Mouse (Mus musculus) spleen, adult 12 weeks (tissue): Measurements from ENCODE around the gene Bach2.

Source experiments
- DNase-seq: peaks from one replicate; pipeline ENCODE4 v3.0.0; 2022; ENCODE audit warnings: low spot score

Bach2 gene

DNA sequence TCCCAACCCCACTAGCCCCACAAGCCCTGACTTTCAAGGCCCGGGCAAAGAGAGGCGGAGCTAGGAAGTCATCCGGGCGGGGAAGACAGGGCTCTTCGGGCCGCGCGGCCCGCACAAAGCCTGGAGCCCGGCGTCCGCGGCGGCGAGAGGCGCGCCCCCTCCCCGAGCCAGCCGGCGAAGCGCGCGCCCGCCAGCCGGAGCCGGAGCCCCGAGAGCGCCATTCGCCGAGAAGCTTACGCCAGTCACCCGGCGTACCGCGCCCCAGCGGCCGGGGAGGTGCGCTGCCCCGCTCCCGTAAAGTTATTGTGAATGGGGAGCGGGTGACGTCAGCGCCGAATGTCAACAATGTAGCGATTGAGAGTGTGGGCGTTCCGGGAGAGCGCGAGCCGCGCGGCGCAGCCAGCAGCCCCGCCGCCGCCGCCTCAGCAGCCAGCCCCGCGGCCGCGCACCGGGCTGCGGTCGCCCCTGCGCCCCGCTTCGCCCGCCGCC lies at the start of gene Bach2:
Bach2 (plus strand) TSS at position 439 of the 489 bp plus-strand sequence.
- DNase-seq, result peak; percentile 73

DNA sequence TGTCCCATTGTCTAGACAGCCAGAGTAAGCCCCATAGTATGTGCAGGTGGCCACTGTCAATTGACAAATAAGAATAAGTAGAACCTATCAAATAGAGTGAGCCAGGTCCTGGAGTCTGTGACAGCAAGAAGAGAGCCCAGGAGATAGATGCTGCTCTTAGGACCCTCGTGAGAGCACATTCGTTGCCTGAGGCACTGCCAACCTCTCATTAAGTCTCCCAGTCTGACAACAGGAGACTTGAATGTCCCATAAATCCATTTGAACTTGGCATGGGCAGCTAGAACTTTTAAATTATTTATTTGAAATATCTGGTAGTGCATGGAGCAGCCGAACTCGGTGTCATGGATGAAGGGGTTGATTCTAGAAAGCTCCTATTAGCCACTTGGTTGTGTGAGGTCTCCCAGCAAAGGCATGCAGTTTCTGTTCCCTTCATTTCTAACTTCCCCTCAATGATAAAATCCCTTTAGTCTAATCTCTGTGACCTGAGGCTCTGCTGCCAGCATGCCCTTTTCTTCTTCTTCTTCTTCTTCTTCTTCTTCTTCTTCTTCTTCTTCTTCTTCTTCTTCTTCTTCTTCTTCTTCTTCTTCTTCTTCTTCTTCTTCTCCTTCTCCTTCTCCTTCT lies 49.1 kb upstream of the Bach2 start:
- DNase-seq, result no peak

DNA sequence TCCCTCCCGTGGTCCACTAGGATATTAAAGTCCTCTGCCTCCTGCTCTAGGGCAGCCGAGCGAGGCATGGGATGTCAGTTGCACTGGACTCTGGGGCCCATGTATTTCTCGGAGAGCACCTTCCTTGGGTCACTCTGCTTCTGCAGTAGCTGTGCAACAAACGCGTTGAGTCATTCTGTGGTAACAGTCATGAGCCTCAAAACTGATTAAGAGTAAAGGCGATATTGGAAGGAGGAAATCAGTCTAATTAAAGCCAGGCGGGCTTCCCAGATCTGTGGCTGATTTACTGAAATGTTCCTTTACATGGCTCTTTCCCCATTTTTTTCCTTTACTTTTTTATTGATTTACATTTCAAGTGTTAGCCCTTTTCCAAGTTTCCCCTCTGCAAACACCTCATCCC lies 48.1 kb upstream of the Bach2 start:
- DNase-seq, result no peak

DNA sequence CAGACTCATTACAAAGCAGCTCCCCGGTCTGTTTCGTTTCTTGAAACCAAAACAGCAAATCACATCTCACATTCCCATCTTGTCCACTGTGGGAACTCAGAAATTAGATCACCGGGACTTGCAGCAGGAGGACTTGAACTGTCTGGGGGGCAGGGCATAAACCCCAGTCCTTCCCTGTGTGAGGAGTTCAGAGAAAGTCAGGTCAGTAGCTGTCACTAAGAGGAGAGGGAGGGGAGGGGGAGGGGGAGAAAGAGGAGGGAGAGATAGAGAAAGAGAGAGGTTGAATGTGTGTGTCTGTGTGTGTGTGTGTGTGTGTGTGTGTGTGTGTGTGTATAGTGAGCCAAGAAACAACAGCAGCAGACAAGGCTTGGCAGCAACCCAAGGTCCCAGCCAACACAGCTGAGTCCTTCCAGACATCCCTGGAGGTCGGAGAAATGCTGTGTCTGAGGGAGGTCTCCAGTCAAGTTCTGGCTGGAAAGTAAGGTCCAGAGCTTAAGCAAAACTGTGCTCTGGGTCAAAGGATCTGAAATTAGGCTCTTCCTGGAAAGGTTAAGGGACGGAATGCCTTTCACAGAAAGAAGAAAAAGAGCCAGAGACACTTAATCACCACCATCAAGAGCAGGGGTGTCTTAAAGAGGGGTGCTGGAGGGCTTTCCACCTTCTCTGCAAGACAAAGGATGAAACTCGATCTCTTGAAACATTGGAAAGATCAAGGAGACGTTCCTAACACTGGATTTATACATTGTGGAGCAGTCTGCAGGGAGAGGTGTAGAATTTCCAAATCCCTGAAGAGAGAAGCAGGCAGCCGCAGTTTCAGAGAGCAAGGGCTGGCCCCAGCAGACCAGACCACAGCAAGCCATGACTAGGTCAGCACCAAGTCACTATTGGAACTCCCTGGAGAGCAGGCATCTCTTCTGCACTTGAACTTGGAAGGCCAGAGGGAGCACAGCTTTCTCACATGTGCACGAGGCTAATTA lies 42.4 kb upstream of the Bach2 start:
- no peak for DNase-seq

DNA sequence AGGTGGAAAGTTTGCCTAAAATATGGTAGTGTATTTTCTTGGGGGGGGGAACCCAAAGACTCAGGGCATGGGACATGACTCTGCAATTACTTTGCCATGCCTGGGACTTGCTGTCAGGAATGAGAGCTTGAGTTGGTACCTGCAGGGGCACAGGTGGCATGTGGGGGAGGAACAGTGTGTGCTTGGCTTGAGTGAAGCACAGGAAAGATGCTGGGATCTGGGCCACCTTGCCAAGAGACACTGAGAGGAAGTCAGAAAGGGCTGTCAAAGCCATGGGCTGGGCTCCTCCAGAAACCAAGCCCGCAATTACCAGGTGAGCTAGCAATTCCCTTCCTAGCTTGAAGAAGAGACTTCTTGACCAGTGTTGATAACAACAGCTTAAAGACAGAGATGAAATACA lies 40.6 kb upstream of the Bach2 start:
- no peak for DNase-seq

DNA sequence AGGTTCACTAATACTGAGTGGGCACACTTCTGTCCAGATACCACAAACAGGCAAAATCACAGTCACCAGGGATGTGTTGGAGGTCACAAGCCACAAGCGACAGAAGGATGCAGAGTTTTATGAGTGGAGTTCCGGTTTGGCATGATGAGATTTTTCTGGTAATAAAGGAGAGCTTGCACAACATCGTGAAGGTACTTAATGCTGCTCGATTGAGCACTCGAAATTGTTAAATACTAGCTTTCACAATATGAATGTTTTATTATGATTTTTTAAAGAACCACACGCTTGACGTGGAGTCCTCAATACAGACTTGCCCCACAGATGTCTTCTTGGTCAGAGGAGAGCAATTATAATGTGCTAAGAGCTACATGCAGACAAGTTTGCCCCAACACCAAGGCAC lies 40.0 kb upstream of the Bach2 start:
- no peak for DNase-seq

DNA sequence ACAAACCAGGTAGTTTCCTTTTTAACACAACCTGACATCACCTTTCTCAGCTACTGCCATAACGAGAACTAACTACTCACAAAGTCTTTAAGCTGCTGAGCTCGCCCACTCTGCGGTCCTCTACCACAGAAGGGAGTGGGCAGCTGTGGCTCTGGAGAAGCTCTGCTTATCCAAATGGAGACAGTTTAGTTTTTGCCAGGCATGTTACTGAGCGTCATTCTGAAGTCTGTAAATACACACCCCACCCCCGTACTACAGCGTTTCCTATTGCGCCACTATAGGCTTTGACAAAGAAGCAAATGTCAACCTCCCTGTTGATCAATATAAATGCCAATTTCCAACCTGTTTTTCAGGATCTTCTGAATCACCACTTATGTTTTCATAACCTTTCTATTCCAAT lies 39.4 kb upstream of the Bach2 start:
- DNase-seq, result no peak

DNA sequence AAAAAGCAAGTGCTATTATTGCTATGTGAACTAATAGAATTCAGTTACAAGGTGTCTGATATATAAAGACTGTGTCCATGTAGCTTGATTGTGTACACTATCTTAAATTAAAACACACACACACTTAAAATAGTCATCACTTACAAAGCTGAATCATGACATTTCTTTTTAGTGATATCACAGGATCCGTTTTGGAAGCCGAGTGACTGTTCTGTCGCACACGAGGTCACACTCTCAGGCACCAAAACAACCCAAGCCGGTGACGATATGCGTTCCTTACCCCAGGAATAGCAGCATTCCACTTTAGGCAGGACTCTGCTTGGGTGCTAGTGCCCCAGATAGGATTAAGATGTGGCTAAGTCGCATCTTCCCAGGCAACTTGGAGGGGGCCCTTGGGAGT lies 37.5 kb upstream of the Bach2 start:
- DNase-seq, result no peak

DNA sequence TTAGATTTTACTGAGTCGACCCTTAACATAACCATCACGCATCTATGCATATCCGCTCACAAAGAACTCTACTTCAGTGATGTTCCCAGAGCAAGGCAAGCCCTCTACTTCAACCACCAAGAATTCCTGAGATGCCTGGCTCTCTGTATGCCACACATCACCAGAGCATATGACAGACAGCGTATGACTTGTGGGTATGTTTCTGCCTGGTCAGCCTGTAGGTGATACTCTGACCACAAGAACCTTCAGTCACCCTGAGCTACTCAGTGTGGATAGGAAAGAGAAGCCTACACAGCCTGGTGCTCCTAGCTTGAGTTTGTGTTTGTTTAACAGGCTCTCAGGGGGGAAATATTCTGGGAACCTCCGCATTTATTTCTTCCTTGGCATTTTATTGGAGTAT lies 36.2 kb upstream of the Bach2 start:
- DNase-seq, result no peak

DNA sequence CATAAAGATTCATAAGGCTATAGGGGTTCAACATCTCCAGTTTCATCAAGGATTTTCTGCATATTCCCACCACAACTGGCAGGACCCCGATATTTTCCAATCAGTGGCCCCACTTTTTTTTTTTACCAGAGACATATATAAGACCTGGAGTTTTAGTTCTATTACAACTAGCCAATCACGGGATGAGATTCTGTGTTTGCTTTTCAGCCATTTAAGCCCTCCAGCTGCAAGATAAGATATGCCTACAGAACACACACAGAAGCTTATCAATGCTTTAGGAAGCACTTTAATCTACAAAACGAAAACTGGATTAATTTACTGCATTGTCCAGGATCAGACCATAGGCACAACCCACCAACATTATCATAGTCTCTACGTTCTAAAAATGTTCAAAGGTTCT lies 33.8 kb upstream of the Bach2 start:
- DNase-seq, result no peak

DNA sequence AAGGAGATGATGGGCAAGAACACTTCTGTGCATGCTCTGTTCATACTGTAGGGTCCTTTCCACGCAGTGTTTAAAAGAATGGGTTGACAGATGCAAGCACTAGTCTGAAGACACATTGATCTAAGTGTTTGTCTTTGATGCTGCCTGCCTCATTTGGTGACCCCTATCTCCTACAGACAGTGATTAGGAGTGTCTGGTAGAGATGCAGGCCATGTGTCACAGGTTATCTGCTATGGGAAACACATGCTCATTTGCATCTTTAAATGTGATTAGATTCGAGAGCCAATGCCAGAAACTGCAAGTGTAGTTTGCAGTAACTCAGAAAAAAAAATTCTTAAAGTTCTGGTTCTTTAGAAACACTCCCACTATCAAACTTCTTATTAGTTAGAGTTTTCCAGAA lies 32.8 kb upstream of the Bach2 start:
- DNase-seq, result no peak

DNA sequence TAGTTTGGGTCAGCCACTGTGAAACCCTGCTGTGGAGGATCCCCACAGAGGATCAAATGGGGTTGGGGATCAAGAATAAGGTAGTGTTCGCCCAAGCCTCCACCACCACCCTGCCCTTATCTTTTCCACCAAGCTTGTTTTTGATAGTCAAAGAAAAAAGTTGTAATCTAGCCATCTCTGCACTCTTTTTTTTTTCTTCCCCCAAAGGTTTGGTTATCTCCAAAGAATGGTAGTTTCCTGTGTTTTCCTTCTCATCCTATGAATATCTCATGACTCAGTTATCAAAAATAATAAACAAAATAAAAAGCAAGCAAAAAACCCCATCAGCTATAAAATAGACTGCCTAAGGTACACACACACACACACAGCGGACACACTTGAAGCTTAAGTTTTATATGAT lies 28.6 kb upstream of the Bach2 start:
- no peak for DNase-seq

DNA sequence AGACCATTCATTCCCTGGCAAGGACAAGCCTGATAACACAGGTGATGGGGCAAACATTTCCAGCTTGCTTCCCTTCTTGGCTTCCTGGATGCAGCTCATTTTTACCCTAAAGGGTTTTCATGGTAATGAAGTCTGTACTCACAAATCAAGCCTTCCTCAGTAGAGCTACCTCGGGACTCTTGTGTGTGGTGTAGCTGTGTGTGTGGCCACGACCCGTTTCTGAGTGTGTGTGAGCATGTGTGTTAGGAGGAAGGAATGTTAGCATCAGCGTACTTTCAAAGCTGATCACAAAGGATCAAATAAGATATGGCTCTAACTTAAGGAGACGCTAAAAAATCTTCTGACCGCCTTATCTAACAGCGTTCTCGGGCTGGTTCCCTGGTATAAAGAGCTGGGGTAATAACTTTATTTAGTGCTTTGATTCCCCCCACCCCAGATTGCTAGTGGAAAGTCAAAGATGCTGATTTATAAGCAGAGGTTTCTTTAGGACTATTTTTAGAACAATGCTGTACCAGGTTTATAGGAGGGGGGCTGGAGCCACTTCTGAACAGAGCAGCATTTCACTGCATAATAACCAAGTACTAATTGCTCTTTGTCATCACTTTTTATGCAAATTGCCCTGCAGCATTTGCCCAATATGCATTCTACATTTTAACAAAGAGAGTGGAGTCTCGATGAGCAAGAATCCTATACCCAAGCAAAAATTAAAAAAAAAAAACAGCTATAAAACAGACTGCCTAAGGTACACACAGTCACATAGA lies 28.0 kb upstream of the Bach2 start:
- DNase-seq, result no peak

DNA sequence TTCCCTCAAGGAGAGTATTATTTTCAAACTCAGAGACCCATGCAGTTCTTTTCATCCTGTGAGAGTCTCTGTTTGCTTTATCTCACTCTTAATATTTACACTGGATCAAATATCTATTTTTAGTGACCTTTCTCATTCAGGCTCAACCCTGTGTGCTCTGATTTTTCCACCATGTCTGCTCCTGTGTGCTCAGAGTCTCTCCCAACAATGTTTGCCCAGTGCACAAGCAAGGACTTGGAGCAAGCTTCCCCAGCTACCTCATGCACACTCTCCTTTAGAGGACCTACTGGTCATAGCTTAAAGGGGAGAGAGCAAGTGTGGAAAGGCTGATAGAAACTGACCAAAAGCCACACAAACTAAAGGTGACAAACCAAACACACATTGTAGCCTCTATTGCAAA lies 26.0 kb upstream of the Bach2 start:
- DNase-seq, result no peak

DNA sequence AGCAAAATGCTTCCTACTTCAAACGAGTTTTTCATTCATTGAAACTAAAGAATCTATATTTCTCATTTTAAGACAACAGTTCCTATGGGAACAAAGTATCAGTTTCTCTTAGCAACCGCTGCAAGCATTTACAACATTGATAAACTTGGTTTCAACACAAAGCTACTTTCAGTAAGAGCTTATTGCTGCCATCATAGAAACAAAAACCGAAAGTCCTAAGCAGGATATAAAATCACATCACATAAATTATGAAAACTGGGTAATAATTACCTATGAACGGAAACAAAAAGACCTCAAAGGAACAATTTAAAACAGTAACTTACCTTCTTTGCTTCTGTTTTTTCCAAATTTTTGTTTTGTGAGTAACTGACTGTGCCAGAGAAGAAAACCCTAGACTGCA lies 22.1 kb upstream of the Bach2 start:
- no peak for DNase-seq

DNA sequence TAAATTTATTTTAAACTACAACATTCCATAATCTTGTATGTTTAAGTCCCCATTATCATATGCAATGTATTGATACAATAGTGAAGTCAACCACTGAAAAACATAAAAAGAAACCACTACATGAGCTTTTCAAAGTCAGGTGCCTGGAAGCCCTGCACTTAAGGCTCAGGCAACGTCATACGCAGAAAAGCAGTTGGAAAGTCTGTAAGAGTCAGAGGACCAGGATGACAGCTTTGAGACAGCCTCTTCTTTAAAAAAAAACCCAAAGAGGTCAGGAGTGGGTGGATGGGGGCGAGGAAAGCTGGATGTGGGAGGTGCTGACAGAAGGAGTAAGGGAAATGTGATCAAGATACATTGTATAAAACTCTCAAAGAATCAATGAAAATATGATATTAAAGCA lies 21.6 kb upstream of the Bach2 start:
- DNase-seq, result no peak

DNA sequence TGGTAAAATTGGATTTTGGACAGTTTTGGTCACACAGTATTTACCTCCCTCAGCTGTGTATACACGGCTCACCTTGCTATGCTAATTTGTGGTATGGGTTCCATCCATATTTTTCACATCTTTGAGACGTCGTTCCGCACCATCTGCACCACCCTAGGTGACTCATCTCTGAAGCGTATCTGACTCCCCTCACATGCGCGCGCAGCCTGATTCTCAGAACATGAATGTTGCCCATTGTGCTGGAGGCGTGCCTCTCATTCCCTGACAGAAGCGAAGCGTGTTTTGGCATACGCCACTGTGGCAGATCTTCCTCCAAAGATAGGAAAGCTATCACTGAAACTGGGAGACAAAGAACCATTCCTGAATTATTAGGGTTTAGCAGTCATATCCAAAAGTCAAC lies 21.0 kb upstream of the Bach2 start:
- no peak for DNase-seq

DNA sequence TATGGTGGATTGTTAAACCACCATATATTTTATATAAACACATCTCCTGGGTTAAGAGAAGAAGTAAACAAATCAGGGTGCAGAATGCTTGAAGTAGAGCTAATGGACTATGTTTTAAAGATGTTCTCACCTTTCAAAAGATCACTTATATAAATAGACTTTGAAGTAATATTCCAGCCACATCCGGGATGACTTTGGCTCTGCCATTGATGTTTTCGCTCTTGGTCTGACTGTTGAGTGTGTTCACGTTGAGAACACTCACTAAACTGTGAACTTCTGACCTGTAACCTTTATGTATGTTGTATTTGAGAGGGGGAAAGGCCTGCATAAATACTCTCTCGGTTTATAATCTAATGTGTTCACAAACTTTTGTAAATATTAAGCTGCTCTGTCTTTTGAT lies 20.2 kb upstream of the Bach2 start:
- no peak for DNase-seq

DNA sequence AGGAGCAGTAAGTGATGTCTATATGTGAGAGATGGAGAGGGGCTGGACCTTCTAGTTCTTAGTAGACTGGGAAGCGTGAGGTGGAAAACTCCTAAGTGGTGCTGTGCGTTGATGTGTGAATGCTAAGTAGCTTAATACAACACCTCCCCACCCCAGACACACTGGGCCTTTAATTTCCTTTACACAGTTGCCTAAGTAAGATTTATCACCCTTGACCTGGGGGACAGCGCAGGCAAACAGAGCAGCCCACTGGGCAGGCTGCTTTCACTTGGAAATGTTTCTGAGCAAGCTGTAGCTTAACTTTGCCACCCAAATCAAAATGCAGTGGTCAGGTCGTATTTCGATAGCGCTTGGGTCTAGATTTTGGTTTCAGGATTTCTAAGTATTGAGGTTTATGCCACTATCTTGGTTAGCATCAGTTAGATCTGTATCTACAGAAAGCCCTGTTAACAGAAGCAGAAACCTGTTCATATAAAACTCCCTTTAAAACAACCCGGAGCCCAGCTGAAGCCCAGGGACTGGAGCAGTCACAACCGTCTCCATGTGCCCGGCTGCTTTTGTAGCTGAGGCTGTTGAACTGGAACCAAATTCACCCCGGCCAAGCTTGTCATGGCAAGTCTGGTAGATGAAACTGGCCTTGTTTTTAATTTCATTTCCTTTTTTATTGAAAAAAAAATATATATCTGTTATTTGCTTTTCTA lies 19.0 kb upstream of the Bach2 start:
- DNase-seq, result no peak

DNA sequence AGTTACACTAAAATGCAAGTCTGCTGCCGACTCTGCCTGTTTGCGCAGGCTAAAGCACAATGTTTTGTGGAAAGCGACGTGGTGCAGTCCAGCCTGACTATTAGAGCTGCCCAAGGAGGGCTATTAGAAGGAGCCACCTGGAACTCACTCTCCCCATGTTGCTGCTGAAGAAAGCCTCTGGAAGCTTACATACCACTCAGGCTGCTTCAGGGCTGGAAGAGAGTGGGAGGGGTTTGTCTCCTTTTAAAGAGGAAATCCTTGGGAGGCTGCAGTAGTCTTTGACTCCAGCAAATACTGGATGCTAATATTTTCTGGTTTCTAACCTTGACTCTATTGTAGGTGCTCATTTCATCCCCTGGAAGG lies 18.5 kb upstream of the Bach2 start:
- DNase-seq, result no peak

DNA sequence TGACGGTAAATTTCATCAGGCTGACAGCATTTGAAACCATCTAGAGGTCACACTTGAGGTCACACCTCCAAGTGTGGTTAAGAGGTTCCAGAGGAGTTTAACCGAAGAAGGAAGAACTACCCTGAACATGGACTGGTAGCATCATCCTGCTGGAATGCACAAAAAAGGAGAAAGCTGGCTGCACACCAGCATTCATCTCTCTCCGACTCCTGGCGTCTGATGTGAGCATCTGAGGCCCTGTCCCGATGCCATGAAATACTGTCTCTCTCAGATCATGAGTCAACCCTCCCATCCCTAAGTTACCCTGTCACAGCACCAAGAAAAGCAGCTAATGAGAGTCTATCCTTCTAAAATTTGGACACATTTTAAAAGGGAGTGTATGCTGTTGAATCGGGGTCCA lies 17.6 kb upstream of the Bach2 start:
- no peak for DNase-seq

DNA sequence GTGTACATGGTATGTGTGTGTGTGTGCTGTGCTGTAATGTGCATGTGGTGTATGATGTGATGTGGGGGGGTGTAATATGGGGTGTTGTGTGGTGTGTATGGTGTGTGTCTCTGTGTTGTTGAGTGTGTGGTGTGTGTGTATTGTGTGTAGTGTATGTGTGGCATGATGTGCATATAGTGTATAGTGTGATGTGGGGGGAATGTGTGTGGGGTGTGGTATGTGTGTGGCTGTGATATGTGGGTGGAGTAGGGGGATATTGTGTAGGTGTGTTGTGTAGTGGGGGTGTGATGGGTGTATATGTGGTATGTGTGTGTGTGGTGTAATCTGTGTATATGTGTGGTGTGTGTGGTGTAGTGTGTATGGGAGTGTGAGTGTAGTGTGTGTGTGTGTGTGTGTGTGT lies 15.0 kb upstream of the Bach2 start:
- no peak for DNase-seq
